Mouse (Mus musculus) adrenal gland, adult 18-20 months (tissue): ENCODE measurements around the gene Adamts9. TPM values are rescaled to one million over a fixed set of nuclear protein-coding genes. Genes with fewer than 3 reads are reported as not detected.

Source experiments
- DNase-seq, 2 experiments: peaks; one replicate each; pipeline ENCODE4 v3.0.0; 2021 to 2022; ENCODE audit warnings: low spot score in 2 of 2
- total RNA-seq, 2 experiments: library from RNA; stranded (reverse); gene quantifications; 1 replicate in 1 of 2; 2 replicates in 1 of 2; pipeline ENCODE4 v1.2.3; 2021

Gene Adamts9
- total RNA-seq, 2 experiments from 2014 or later: 24.9 to 37.1 TPM

GRCm38 (mm10) chr6:92812702-92813370 lies 130.5 kb downstream of the Adamts9 start:
- DNase-seq: no peak

GRCm38 (mm10) chr6:92811566-92811965 lies 131.7 kb downstream of the Adamts9 start:
- DNase-seq: no peak

GRCm38 (mm10) chr6:92810628-92811027 lies 132.7 kb downstream of the Adamts9 start:
- DNase-seq: no peak

DNA sequence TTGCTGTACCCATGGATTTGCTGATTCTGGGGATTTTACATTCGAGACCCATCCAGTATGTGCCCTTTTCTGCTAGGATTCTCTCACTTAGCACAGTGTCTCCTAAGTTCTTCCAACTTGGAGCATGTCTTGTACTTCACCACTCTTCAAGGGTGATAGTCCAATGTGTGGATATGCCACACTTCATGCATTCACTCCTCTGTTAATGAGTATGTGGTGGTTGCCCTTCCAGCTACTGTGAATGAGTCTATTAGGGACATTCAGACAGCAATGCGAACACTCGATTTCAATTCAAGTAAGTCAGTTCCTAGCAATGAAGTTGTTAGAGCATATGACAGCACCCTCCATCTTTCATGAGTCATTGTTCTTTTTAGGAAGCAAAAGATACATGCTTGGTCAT lies 133.5 kb downstream of the Adamts9 start:
- no peak for DNase-seq

DNA sequence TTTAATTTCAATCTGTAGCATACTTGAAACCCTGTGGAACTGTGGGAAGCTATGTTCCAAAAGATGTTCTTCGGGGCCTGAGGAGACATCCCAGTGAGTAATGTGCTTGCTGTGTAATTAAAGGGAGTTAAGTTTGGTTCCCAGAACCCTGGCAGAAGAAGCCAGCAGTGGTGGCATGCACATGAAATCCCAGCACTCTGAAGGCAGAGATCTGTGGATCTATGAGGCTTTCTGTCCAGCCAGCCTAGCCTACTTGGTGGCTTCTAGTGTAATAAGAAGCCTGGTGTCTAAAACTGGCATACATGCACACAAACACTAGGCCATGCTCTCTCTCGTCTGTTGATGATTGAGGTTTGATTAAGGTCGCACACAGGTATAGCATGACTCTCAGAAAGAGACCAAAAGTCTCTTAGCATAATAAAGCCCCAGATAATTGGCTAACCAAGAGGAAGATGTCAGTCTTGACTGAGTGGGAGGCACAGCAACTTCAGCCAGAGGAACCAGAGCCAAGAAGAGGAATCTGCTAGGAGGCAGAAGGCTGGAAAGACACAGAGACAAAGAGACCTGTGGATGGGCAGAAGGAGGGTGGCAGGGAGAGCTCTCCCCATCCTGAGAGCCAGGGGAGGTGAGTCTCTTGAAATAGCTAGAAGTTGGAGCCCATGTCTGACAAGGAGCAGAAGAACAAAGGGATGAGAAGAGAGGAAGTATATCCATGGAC lies 138.9 kb downstream of the Adamts9 start:
- DNase-seq: no peak

- DNase-seq: no peak
Observed at GRCm38 (mm10) chr6:92803213-92803612, 140.1 kb downstream of the Adamts9 start.

GRCm38 (mm10) chr6:92802421-92802820 lies 140.9 kb downstream of the Adamts9 start:
- DNase-seq: no peak

- no peak for DNase-seq
Observed at GRCm38 (mm10) chr6:92801462-92801861, 141.8 kb downstream of the Adamts9 start.

- DNase-seq: no peak
Observed at GRCm38 (mm10) chr6:92793804-92794203, 149.5 kb downstream of the Adamts9 start.

DNA sequence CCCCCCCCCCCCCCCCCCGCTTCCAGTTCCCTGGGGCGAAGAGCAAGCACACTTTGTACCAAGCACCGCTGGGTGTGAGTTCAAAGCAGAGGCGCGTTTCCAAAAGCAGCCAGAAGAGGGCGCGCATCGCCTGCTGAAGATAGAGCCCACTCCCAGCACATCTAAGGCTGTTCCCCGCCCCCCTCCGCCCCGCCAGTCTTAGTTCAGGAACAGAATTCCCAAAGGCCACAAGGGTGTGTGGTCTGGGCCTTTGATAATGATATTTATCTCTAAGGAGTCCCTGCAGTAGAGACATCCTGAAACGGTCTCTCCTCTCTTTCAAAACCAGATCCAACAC lies 155.9 kb downstream of the Adamts9 start:
- DNase-seq: peak; percentile 91 to 92

DNA sequence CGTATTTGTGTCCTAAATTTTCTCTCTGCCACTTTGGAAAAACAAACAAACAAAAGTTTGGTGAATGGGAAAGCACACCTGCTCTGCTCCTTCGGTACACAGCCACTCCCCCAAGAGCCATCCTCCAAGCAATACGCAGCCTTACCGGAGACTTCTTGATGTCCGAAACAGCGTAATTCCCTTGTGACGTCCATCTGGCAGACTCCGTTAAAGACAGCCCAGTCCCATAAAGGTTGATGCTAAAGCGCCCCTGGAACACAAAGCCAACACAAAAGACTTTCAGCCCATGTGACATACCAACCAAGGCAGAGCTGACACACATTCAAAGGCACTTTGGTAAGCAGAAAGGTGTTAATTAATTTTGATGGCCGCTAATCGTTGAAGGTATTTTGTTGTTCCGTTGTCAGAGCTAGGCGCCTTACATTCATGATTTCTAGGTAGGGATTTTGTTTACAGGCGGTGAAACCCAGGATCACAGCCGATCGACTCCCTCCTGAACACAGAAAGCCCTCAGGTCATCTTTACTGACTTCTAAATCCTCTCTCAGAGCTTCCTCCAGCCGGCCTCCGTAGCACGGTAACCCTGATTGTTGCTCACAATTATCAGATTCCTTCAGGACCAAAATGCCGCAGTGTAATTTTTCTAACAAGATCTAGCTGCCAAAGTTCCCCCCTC lies 156.5 kb downstream of the Adamts9 start:
- no peak for DNase-seq

DNA sequence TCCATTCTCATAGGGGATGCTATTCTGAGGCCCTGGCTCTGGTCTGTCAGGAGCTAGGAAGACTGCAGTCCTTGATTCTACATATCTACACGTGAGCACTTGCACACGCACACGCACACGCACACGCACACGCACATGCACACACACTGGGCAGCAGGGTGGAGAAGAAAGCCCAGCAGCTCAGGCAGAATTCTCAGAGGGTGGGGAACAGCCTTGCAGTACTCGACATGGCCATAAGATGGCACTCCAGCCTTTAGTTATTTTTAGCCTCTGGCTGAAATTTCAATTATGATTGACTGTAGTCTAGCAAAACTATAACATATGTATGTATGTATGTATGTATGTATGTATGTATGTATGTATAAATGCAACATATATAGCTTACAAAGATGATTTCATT lies 158.5 kb downstream of the Adamts9 start:
- DNase-seq: peak; percentile 48 to 58

- no peak for DNase-seq
Observed at GRCm38 (mm10) chr6:92781446-92781845, 161.8 kb downstream of the Adamts9 start.

GRCm38 (mm10) chr6:92779935-92780205 lies 163.4 kb downstream of the Adamts9 start:
- no peak for DNase-seq

GRCm38 (mm10) chr6:92779140-92779934 lies 164.0 kb downstream of the Adamts9 start:
- peak in 1 of 2 experiments; percentile 21 for DNase-seq

- no peak for DNase-seq
Observed at GRCm38 (mm10) chr6:92776356-92776755, 166.9 kb downstream of the Adamts9 start.

DNA sequence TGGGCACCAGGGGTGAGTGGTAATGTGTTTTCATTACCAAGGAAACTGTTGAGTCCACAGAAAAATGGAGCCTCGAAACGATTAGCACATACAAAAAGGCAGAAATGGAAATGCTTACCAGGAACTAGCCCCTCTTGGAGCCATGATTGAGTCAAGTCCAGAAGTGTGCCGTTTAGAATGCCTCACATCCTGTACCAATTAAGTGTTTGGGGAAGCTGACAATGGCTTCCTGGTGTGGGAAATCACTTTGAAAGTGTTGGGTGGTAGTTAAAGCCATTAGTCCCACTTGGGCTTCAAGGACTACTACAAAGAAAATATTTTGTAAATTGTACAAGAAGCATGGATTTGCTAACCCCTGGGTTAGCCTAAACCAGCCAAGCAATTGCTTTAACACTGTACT lies 180.9 kb downstream of the Adamts9 start:
- DNase-seq: no peak

DNA sequence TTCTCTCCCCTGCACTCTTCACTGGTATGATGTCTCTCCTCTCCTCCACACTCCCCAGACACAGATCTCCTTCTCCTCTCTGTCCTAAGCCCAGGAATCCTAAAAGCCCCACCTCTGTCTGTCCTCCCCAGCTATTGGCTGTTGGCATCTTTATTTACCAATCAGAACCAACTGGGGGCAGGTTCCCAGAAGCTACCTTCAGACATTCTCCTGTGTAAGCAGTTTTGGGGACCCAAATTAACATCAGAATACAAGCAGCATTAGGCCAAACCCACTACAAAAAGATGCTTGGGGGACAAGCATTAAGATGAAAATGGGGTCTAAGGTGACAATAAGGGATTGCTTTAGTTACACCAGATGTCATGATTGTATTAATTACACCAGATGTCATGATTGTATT lies 183.7 kb downstream of the Adamts9 start:
- DNase-seq: no peak

DNA sequence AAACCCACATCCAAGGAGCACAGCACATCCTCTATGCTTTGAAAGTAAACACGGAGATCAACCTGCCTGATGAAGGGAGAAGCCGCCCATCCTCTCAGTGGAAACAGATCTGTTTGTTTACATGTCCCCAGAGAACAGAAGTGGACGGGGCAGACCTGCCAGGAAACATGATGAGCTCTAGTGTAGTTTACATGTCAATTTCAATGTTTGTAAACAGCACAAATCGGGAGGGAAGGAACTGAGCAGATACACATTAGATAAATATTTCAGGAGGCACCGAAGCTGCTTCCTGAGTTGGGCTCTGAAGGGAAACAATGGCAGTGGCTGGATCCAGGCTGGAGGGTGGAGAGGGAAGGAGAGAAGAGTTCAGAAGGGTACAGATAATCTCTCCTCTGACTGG lies 187.5 kb downstream of the Adamts9 start:
- DNase-seq: no peak

- DNase-seq: no peak
Observed at GRCm38 (mm10) chr6:92752737-92753136, 190.6 kb downstream of the Adamts9 start.

- no peak for DNase-seq
Observed at GRCm38 (mm10) chr6:92749420-92749819, 193.9 kb downstream of the Adamts9 start.

- DNase-seq: peak; percentile 21 to 58
Observed at GRCm38 (mm10) chr6:92743605-92744004, 199.7 kb downstream of the Adamts9 start.
